Mouse (Mus musculus) liver, adult 2 months (tissue): ENCODE measurements around the gene Endod1.

ENCODE experiments used
- CTCF ChIP-seq: fragments of 200-500 bp; IDR thresholded peaks from 2 replicates; pipeline ENCODE4 v1.5.1; 2011; ENCODE audit warnings: low read depth, low read length, control low read depth
- POLR2A ChIP-seq: fragments of 200-500 bp; IDR thresholded peaks from 2 replicates; pipeline ENCODE4 v1.6.1; 2011; ENCODE audit warnings: low read length, control low read depth; ENCODE audit not compliant: insufficient read depth; ENCODE audit errors: extremely low read depth

DNA sequence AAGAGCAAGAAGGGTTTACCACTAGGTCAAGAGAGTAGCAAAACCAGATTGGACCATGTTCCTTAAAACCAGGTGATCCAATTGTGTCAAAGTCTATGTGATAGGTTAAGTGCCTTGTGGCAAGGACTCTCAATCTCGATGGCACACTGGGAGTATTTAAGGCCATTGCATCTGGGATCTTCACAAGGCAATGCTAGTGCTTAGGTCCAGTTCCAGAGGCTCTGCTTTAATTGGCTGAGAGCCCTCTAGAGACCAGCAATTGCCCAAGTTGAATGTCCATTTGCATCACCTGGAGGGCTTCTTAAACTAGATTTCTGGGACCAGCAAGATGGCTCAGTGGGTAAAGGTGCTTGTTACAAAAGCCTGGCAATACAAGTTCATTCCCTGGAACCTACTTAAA lies 17.6 kb upstream of the Endod1 start:
- TF ChIP-seq CTCF (no peak), POLR2A (no peak)
